Mouse (Mus musculus) limb, embryonic 12.5 days (tissue): Measurements from ENCODE around the gene Pdzd2. TPM values are rescaled to one million over a fixed set of nuclear protein-coding genes. Genes with fewer than 3 reads are reported as not detected.
A peak's percentile ranks its signal among the peaks of the same experiment; 100 is the strongest.

Experiments
- ATAC-seq: fragments of 200-750 bp; cut with Nextera tagmentation; 2 replicates; pipeline ENCODE4 v1.8.0; 2017; ENCODE audit warnings: low read depth, moderate TSS enrichment; ENCODE audit not compliant: insufficient number of reproducible peaks, insufficient read depth, low FRiP score, low TSS enrichment
- H3K27ac ChIP-seq: fragments of 300-500 bp; sonication (generic); 2 replicates; pipeline ENCODE4 v1.5.1; 2016; ENCODE audit warnings: mild to moderate bottlenecking, moderate library complexity
- H3K27me3 ChIP-seq: fragments of 300-500 bp; sonication (generic); 2 replicates; pipeline ENCODE4 v1.6.1; 2016; ENCODE audit warnings: mild to moderate bottlenecking, moderate library complexity
- H3K36me3 ChIP-seq: fragments of 300-500 bp; sonication (generic); 2 replicates; pipeline ENCODE4 v1.6.1; 2016; ENCODE audit warnings: mild to moderate bottlenecking, moderate library complexity
- H3K4me1 ChIP-seq: fragments of 300-500 bp; sonication (generic); replicated peaks from 2 replicates; pipeline ENCODE4 v1.6.1; 2016
- H3K4me2 ChIP-seq: fragments of 300-500 bp; sonication (generic); 2 replicates; pipeline ENCODE4 v1.6.1; 2016; ENCODE audit warnings: mild to moderate bottlenecking, moderate library complexity
- H3K4me3 ChIP-seq: fragments of 300-500 bp; sonication (generic); replicated peaks from 2 replicates; pipeline ENCODE4 v1.5.1; 2016; ENCODE audit warnings: mild to moderate bottlenecking
- H3K9ac ChIP-seq: fragments of 300-500 bp; sonication (generic); replicated peaks from 2 replicates; pipeline ENCODE4 v1.6.1; 2016; ENCODE audit warnings: mild to moderate bottlenecking, moderate library complexity
- H3K9me3 ChIP-seq: fragments of 300-500 bp; sonication (generic); 2 replicates; pipeline ENCODE4 v1.6.1; 2016; ENCODE audit warnings: mild to moderate bottlenecking, moderate library complexity
- WGBS: fragments of 180-500 bp; shearing (Covaris S2); methylation state at CpG from one replicate; pipeline ENCODE4 v1.1.7; 2016; 5-methylcytosine and 5-hydroxymethylcytosine counted together
- polyA plus RNA-seq: library from polyadenylated mRNA; unstranded; fragments of >200 nt; fragmentation: Nextera tagmentation; extraction: Ambion mirVana; gene quantifications from 2 replicates; pipeline ENCODE4 v1.2.1, GENCODE M21; 2016

Gene Pdzd2
- polyA plus RNA-seq, 1 experiment from 2014 or later = 32.5 TPM

GRCm38 (mm10) chr15:12760747-12761146 lies 21.0 kb upstream of the Pdzd2 start:
- WGBS = 88% methylated on average over 6 of the region's 6 CpGs
- H3K36me3 ChIP-seq = no peaks in the 10 kb centered on the region
- no peak overlapping the region for H3K27ac ChIP-seq

GRCm38 (mm10) chr15:12758461-12758860 lies 18.7 kb upstream of the Pdzd2 start:
- H3K27ac ChIP-seq = no peak overlapping the region
- no peak overlapping the region for H3K9ac ChIP-seq
- WGBS = 55% methylated on average over 5 of the region's 5 CpGs
- H3K4me1 ChIP-seq = peaks cover 22% of the 10 kb centered on the region
- no peaks in the 10 kb centered on the region for H3K36me3 ChIP-seq
- H3K4me3 ChIP-seq = no peak overlapping the region
- no peaks in the 10 kb centered on the region for H3K9me3 ChIP-seq
- ATAC-seq = no peak
- H3K27me3 ChIP-seq = peaks cover 5% of the 10 kb centered on the region; the same call in 1 of the 2 replicates
- H3K4me2 ChIP-seq = no peak overlapping the region

More at GRCm38 (mm10) chr15:12760747-12761146, 21.0 kb upstream of the Pdzd2 start:
- H3K4me1 ChIP-seq = peaks cover 20% of the 10 kb centered on the region
- no peak overlapping the region for H3K4me3 ChIP-seq
- H3K9me3 ChIP-seq = no peaks in the 10 kb centered on the region
- no peak for ATAC-seq
- H3K9ac ChIP-seq = no peak overlapping the region
- H3K27me3 ChIP-seq = peaks cover 5% of the 10 kb centered on the region; the same call in 1 of the 2 replicates
- H3K4me2 ChIP-seq = no peak overlapping the region

GRCm38 (mm10) chr15:12757757-12758156 lies 18.0 kb upstream of the Pdzd2 start:
- Histone ChIP-seq H3K27ac (no peak overlapping the region), H3K36me3 (no peaks in the 10 kb centered on the region), H3K27me3 (peaks cover 5% of the 10 kb centered on the region; the same call in 1 of the 2 replicates), H3K9ac (no peak overlapping the region), H3K9me3 (no peaks in the 10 kb centered on the region), H3K4me2 (no peak overlapping the region), H3K4me1 (peaks cover 21% of the 10 kb centered on the region), H3K4me3 (no peak overlapping the region)
- ATAC-seq = no peak
- WGBS = 97% methylated on average over 1 of the region's 1 CpGs

- no peaks in the 10 kb centered on the region for H3K9me3 ChIP-seq
- H3K9ac ChIP-seq = no peak overlapping the region
- no peak for ATAC-seq
- H3K4me3 ChIP-seq = no peak overlapping the region
- H3K27ac ChIP-seq = no peak overlapping the region
- H3K4me2 ChIP-seq = no peak overlapping the region
- WGBS = 54% methylated on average over 4 of the region's 4 CpGs
- H3K4me1 ChIP-seq = peaks cover 14% of the 10 kb centered on the region
- no peaks in the 10 kb centered on the region for H3K27me3 ChIP-seq
- no peaks in the 10 kb centered on the region for H3K36me3 ChIP-seq
These were observed 13.5 kb upstream of the Pdzd2 start for GRCm38 (mm10) chr15:12753201-12753600.

DNA sequence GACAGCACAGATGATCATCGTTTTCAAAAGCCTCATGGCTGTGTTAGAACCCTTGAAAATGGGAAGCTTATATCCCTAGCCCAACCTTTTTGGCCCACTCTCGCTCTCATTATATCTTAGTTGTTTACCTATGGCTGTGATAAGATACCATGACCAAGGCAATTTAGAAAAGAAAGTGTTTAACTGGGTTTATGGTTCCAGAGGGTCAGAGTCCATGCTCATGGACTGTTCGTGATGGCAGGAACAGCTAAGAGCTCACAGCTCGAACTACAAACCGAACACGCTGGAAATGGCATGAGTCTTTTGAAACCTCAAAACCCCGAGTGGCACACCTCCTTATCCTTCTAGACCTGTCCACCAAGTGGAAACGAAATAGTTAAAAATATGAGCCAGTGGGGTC lies 11.2 kb upstream of the Pdzd2 start:
- H3K9ac ChIP-seq = no peak overlapping the region
- no peaks in the 10 kb centered on the region for H3K36me3 ChIP-seq
- no peak overlapping the region for H3K4me3 ChIP-seq
- H3K4me1 ChIP-seq = peaks cover 14% of the 10 kb centered on the region
- WGBS = 91% methylated on average over 8 of the region's 8 CpGs
- no peak for ATAC-seq
- H3K27ac ChIP-seq = no peak overlapping the region
- H3K27me3 ChIP-seq = no peaks in the 10 kb centered on the region
- H3K9me3 ChIP-seq = peaks cover 11% of the 10 kb centered on the region; the same call in 1 of the 2 replicates
- H3K4me2 ChIP-seq = no peak overlapping the region

DNA sequence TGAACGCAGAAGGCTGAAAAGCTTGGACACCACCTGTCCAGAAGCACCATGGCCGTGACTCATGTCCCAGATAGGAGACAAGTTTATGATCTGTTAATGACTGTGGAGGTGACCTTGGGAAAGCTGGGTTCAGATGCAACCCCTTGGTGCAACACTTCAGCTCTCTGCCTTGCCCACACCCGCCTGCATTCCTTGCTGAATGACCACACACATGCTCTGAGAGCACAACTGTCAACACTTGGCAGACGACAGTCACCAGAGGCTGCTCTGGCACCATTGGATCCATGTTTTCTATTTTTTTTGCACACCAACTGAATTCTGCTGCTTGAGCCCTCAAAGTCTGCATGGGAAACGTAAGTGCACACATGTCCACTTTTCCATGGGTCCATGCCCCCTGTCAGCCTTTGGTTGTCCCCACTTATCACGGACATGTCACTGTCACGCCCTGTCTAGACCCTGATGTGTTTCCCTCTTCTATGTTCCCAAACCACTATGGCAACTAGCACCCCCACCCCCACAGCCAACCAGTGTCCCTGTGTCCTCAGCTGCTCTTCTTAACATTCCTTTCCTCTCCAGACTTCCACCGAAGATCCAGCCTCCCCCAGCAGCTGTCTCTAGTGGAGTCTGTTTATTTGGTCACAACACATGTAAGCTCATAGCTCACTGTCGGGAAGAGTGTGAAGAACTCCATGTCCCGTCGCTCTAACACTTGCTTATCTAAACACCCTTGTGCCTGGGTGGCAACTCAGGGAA lies 10.0 kb upstream of the Pdzd2 start:
- H3K27ac ChIP-seq = no peak overlapping the region
- no peak overlapping the region for H3K4me2 ChIP-seq
- 41% methylated on average over 11 of the region's 11 CpGs for WGBS
- H3K4me1 ChIP-seq = peaks cover 14% of the 10 kb centered on the region
- 0 out of 2 replicates have a peak, but pooled peaks have one; percentile 10 for ATAC-seq
- no peaks in the 10 kb centered on the region for H3K36me3 ChIP-seq
- no peak overlapping the region for H3K4me3 ChIP-seq
- peaks cover 11% of the 10 kb centered on the region; the same call in 1 of the 2 replicates for H3K9me3 ChIP-seq
- no peak overlapping the region for H3K9ac ChIP-seq
- no peaks in the 10 kb centered on the region for H3K27me3 ChIP-seq

- 88% methylated on average over 6 of the region's 6 CpGs for WGBS
- Histone ChIP-seq H3K27me3 (peaks cover 41% of the 10 kb centered on the region), H3K9me3 (peaks cover 8% of the 10 kb centered on the region; the same call in 1 of the 2 replicates), H3K4me2 (no peak overlapping the region), H3K27ac (no peak overlapping the region), H3K4me3 (no peak overlapping the region), H3K36me3 (no peaks in the 10 kb centered on the region), H3K4me1 (peaks cover 21% of the 10 kb centered on the region), H3K9ac (no peak overlapping the region)
- no peak for ATAC-seq
These were observed 2.6 kb upstream of the Pdzd2 start for GRCm38 (mm10) chr15:12742117-12742906.

DNA sequence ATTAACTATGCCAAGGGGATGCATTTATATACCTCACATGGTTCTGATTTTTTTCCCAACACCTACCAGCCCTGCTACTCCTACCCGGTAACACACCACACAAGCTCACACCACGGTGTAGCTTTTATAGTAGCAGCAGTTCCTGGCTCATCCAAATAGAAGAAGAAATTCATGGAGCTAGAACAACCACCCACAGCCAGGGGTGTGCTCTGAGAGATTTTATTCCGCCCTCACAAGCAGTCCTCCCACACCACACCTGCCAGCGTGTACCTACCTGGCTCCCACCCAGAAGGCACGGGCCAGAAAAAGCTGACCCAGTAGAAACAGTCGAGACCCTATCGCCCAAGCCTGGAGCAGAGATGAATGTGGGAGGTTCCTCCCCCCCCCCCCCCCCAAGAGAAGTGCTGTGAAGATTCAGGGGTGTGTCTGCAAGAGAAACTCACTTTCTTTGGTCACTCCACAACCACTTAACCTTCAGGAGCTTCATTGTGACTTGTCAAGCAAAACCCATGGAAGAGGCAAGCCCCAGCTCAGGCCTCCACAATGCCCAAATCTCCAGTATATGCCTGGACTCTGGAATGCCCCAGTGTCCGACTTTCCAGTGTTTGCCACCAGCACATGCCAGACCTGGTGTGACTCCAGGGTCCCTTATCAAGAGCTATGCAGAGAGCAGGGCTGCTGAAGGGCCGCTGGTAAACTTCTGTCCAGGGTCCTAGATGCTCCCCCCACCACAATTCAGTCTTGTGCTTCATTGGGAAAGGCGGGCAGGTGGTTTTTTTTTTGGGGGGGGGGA lies 1.2 kb downstream of the Pdzd2 start:
- H3K4me1 ChIP-seq = peaks cover 30% of the 10 kb centered on the region
- peak overlapping the region; percentile 84 for H3K4me2 ChIP-seq
- H3K27ac ChIP-seq = no peak overlapping the region
- WGBS = 44% methylated on average over 10 of the region's 10 CpGs
- no peaks in the 10 kb centered on the region for H3K9me3 ChIP-seq
- 0 out of 2 replicates have a peak overlapping the region, but pooled peaks have one; percentile 65 for H3K9ac ChIP-seq
- peak overlapping the region; percentile 69 for H3K4me3 ChIP-seq
- peaks cover 44% of the 10 kb centered on the region for H3K27me3 ChIP-seq
- no peaks in the 10 kb centered on the region for H3K36me3 ChIP-seq
- ATAC-seq = no peak

GRCm38 (mm10) chr15:12735208-12735607 lies 4.5 kb downstream of the Pdzd2 start:
- H3K4me1 ChIP-seq = peaks cover 33% of the 10 kb centered on the region
- no peak overlapping the region for H3K9ac ChIP-seq
- H3K27me3 ChIP-seq = peaks cover 27% of the 10 kb centered on the region
- WGBS = 44% methylated on average over 2 of the region's 2 CpGs
- no peak for ATAC-seq
- no peaks in the 10 kb centered on the region for H3K9me3 ChIP-seq
- no peak overlapping the region for H3K27ac ChIP-seq
- H3K36me3 ChIP-seq = no peaks in the 10 kb centered on the region
- no peak overlapping the region for H3K4me3 ChIP-seq
- H3K4me2 ChIP-seq = no peak overlapping the region

- Histone ChIP-seq H3K4me2 (no peak overlapping the region), H3K27ac (no peak overlapping the region), H3K4me3 (no peak overlapping the region), H3K4me1 (peaks cover 31% of the 10 kb centered on the region), H3K9ac (no peak overlapping the region), H3K36me3 (no peaks in the 10 kb centered on the region), H3K27me3 (peaks cover 22% of the 10 kb centered on the region), H3K9me3 (no peaks in the 10 kb centered on the region)
- no peak for ATAC-seq
- 69% methylated on average over 4 of the region's 4 CpGs for WGBS
These were observed 5.5 kb downstream of the Pdzd2 start for GRCm38 (mm10) chr15:12734221-12734620.

DNA sequence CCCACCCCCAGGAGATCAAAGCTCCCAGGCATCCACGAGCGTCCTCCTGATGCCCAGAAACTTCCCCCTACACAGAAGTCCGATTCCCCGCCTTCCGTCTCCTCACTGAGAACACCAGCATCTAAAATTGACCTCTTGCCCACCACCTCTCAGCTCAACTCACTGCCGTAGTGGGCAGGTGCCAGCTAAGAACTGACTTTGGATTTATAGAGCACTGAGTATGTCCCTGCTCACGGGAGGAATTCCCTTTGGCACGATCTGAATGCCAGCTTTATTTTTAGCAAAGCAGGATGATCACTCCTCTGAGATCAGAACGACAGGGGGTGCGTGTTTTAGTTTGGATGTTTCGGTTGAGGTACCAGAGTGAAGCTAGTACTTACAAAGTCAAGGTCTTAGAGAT lies 7.1 kb downstream of the Pdzd2 start:
- Histone ChIP-seq H3K4me2 (no peak overlapping the region), H3K27ac (no peak overlapping the region), H3K27me3 (peaks cover 6% of the 10 kb centered on the region; the same call in 1 of the 2 replicates), H3K36me3 (no peaks in the 10 kb centered on the region), H3K9me3 (no peaks in the 10 kb centered on the region), H3K4me1 (peaks cover 18% of the 10 kb centered on the region), H3K4me3 (no peak overlapping the region), H3K9ac (no peak overlapping the region)
- WGBS = 80% methylated on average over 11 of the region's 11 CpGs
- ATAC-seq = no peak
